Comparison of ENCODE assay signal across 11 mouse cellular contexts in the genomic region with DNA sequence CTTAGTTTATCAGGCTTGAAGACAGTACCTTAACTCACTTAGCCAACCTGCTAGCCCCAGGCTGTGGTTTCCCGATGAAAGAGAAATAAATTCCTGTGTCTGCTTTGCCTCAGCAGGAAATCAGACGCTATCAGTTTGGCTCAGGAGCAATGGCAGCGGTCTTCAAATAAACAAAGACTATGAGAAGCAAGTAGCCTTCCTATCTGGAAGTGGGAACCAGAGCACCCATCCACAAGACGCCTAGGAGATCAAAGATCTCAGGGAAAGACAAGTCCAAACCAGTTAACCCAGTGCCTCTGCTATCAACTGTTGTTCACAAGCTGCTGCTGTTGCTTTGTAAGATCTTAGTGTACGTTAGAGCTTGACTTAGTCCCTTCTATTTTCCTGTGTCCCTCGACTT. TPM values are rescaled to one million over a fixed set of nuclear protein-coding genes. Genes with fewer than 3 reads are reported as not detected.
DNase-seq lines count a peak whose midpoint lies in the region; ATAC-seq and TF ChIP-seq lines count a peak whose summit lies in the region.
"Had no signal": no experiment of that assay in that cellular context is flagged by ENCODE, and none has a peak within 500 bp of the region (broad histone marks: within the 10 kb centered on the region; RNA-seq: fewer than 3 reads in every experiment).

No protein-coding gene starts in this region.

- H3K27ac ChIP-seq in heart, embryonic 13.5 days (replicated peaks) = peak overlapping the region; percentile 51
- H3K27ac ChIP-seq in lung, embryonic 15.5 days = no peak overlapping the region
- peak overlapping the region; percentile 54 for H3K27ac ChIP-seq in embryonic facial prominence, embryonic 14.5 days (replicated peaks; ENCODE audit: low read depth, low read length)
- H3K27ac ChIP-seq in stomach, postnatal 0 days (replicated peaks) = no peak overlapping the region
- H3K27ac ChIP-seq in midbrain, embryonic 11.5 days (ENCODE audit: low read depth, low read length) = no peak overlapping the region

- 5% methylated on average over 6 of the region's 6 CpGs for WGBS in heart, embryonic 13.5 days
- WGBS in lung, embryonic 15.5 days = 7% methylated on average over 6 of the region's 6 CpGs
- WGBS in lung, adult 2 months = 18% methylated on average over 6 of the region's 6 CpGs
- 21% methylated on average over 6 of the region's 6 CpGs for WGBS in embryonic facial prominence, embryonic 14.5 days
- 12% methylated on average over 6 of the region's 6 CpGs for WGBS in stomach, postnatal 0 days
- 33% methylated on average over 6 of the region's 6 CpGs for WGBS in midbrain, embryonic 11.5 days

- H3K4me2 ChIP-seq in heart, embryonic 13.5 days = peak overlapping the region; percentile 44
- H3K4me2 ChIP-seq in lung, embryonic 15.5 days = 0 out of 2 replicates have a peak overlapping the region, but pooled peaks have one; percentile 9
- H3K4me2 ChIP-seq in embryonic facial prominence, embryonic 14.5 days (ENCODE audit: low read depth, low read length) = no peak overlapping the region
- no peak overlapping the region; the same call in 1 of the 2 replicates for H3K4me2 ChIP-seq in stomach, postnatal 0 days (replicated peaks; ENCODE audit: low read depth)
- no peak overlapping the region for H3K4me2 ChIP-seq in midbrain, embryonic 11.5 days

- no peak for TF ChIP-seq POLR2A in lung, adult 2 months (IDR thresholded peaks at IDR 0.05; ENCODE audit: borderline replicate concordance, extremely low read depth, low read depth, low read length)

- H3K9ac ChIP-seq in heart, embryonic 13.5 days = peak overlapping the region; percentile 17; the same call in 1 of the 2 replicates
- no peak overlapping the region for H3K9ac ChIP-seq in lung, embryonic 15.5 days
- H3K9ac ChIP-seq in embryonic facial prominence, embryonic 14.5 days (ENCODE audit: low read depth, low read length) = no peak overlapping the region
- H3K9ac ChIP-seq in stomach, postnatal 0 days (ENCODE audit: low read length) = peak overlapping the region; percentile 2
- no peak overlapping the region for H3K9ac ChIP-seq in midbrain, embryonic 11.5 days (ENCODE audit: low read length)

- peaks cover 16% of the 10 kb centered on the region for H3K4me1 ChIP-seq in heart, embryonic 13.5 days
- H3K4me1 ChIP-seq in lung, embryonic 15.5 days = peaks cover 11% of the 10 kb centered on the region; the same call in 1 of the 2 replicates
- peaks cover 7% of the 10 kb centered on the region; the same call in 1 of the 2 replicates for H3K4me1 ChIP-seq in lung, adult 2 months (ENCODE audit: control insufficient read depth, insufficient read depth, low read length)
- H3K4me1 ChIP-seq in embryonic facial prominence, embryonic 14.5 days (ENCODE audit: control insufficient read depth, insufficient read depth, low read length) = peaks cover 9% of the 10 kb centered on the region; the same call in 1 of the 2 replicates
- H3K4me1 ChIP-seq in stomach, postnatal 0 days (replicated peaks; ENCODE audit: control insufficient read depth, insufficient read depth) = no peaks in the 10 kb centered on the region
- peaks cover 5% of the 10 kb centered on the region; the same call in 1 of the 2 replicates for H3K4me1 ChIP-seq in midbrain, embryonic 11.5 days (ENCODE audit: control insufficient read depth, insufficient read depth, low read length)

- DNase-seq in heart, postnatal 4 days = no peak
- no peak for DNase-seq in lung, adult 2 months
- DNase-seq in embryonic facial prominence, embryonic 14.5 days (ENCODE audit: low spot score) = no peak
- no peak for DNase-seq in stomach, postnatal 0 days (ENCODE audit: low spot score)
- no peak for DNase-seq in midbrain, embryonic 11.5 days (ENCODE audit: low spot score, missing footprints)
- no peak for DNase-seq in cerebellum, postnatal 14 days
- DNase-seq: cerebellum, adult 2 months; kidney, adult 9 months; right cerebral cortex, postnatal 14 days had no signal

- no peak for TF ChIP-seq CTCF in lung, adult 2 months (IDR thresholded peaks at IDR 0.05; ENCODE audit: insufficient read depth, low read length)
- no peak for TF ChIP-seq CTCF in stomach, postnatal 0 days (IDR thresholded peaks at IDR 0.05; ENCODE audit: low read depth)

- no peak for TF ChIP-seq EP300 in stomach, postnatal 0 days (optimal IDR thresholded peaks at IDR 0.05)

- H3K9me3 ChIP-seq in heart, embryonic 13.5 days = no peaks in the 10 kb centered on the region
- no peaks in the 10 kb centered on the region for H3K9me3 ChIP-seq in lung, embryonic 15.5 days
- H3K9me3 ChIP-seq in embryonic facial prominence, embryonic 14.5 days (ENCODE audit: control insufficient read depth, low read length) = no peaks in the 10 kb centered on the region
- H3K9me3 ChIP-seq in stomach, postnatal 0 days (ENCODE audit: control insufficient read depth, low read length) = no peaks in the 10 kb centered on the region
- no peaks in the 10 kb centered on the region for H3K9me3 ChIP-seq in midbrain, embryonic 11.5 days (ENCODE audit: control insufficient read depth, low read length)

- H3K27me3 ChIP-seq in heart, embryonic 13.5 days (replicated peaks) = no peaks in the 10 kb centered on the region
- no peaks in the 10 kb centered on the region for H3K27me3 ChIP-seq in lung, embryonic 15.5 days
- H3K27me3 ChIP-seq in embryonic facial prominence, embryonic 14.5 days (replicated peaks; ENCODE audit: control insufficient read depth, insufficient read depth, low read length) = no peaks in the 10 kb centered on the region
- no peaks in the 10 kb centered on the region for H3K27me3 ChIP-seq in stomach, postnatal 0 days (ENCODE audit: control insufficient read depth, insufficient read depth, low read length)
- no peaks in the 10 kb centered on the region; the same call in 1 of the 2 replicates for H3K27me3 ChIP-seq in midbrain, embryonic 11.5 days (ENCODE audit: control insufficient read depth, insufficient read depth, low read length)

- ATAC-seq in heart, embryonic 13.5 days (ENCODE audit: extremely low read depth, insufficient number of reproducible peaks, low FRiP score, low TSS enrichment) = no peak
- ATAC-seq in lung, embryonic 15.5 days (ENCODE audit: borderline replicate concordance, extremely low read depth, low FRiP score, low TSS enrichment) = no peak
- ATAC-seq in embryonic facial prominence, embryonic 14.5 days (ENCODE audit: low read depth) = no peak
- ATAC-seq in stomach, postnatal 0 days (ENCODE audit: low FRiP score, low TSS enrichment) = no peak
- no peak for ATAC-seq in midbrain, embryonic 11.5 days (ENCODE audit: low FRiP score)

- H3K4me3 ChIP-seq in heart, embryonic 13.5 days = no peak overlapping the region
- H3K4me3 ChIP-seq in lung, embryonic 15.5 days = no peak overlapping the region
- no peak overlapping the region for H3K4me3 ChIP-seq in lung, adult 2 months (replicated peaks; ENCODE audit: extremely low read depth, low read depth, low read length)
- H3K4me3 ChIP-seq in embryonic facial prominence, embryonic 14.5 days (ENCODE audit: low read depth, low read length) = no peak overlapping the region
- H3K4me3 ChIP-seq in stomach, postnatal 0 days (ENCODE audit: low read depth, low read length) = no peak overlapping the region
- no peak overlapping the region for H3K4me3 ChIP-seq in midbrain, embryonic 11.5 days (ENCODE audit: low read depth, low read length)

- no peaks in the 10 kb centered on the region for H3K36me3 ChIP-seq in heart, embryonic 13.5 days
- no peaks in the 10 kb centered on the region for H3K36me3 ChIP-seq in lung, embryonic 15.5 days
- H3K36me3 ChIP-seq in embryonic facial prominence, embryonic 14.5 days (ENCODE audit: control insufficient read depth, insufficient read depth, low read length) = no peaks in the 10 kb centered on the region
- H3K36me3 ChIP-seq in stomach, postnatal 0 days (ENCODE audit: control insufficient read depth, insufficient read depth, low read length) = no peaks in the 10 kb centered on the region
- no peaks in the 10 kb centered on the region for H3K36me3 ChIP-seq in midbrain, embryonic 11.5 days (ENCODE audit: control insufficient read depth, insufficient read depth, low read length)

RNA-seq across cellular contexts. Expression of a gene that starts 6.9 kb away (rescaled TPM):
- polyA plus RNA-seq in heart, embryonic 13.5 days (2015; fragmentation: Nextera tagmentation; extraction: Ambion mirVana) = 64.8 and 69.1 TPM in 2 replicates
- 100 to 1,000 TPM; 175 to 186 TPM for total RNA-seq in heart, postnatal 4 days (2021)
- polyA plus RNA-seq in lung, embryonic 15.5 days (2015; fragmentation: Nextera tagmentation; extraction: Ambion mirVana) = 41.8 and 43.3 TPM in 2 replicates
- polyA plus RNA-seq in lung, adult 2 months (2012; rRNA removed) = 65.0 and 72.0 TPM in 2 replicates
- polyA plus RNA-seq in embryonic facial prominence, embryonic 14.5 days (2014; fragmentation: Nextera tagmentation; extraction: Ambion mirVana) = 97.4 and 107 TPM in 2 replicates
- polyA plus RNA-seq in stomach, postnatal 0 days (2015; fragmentation: Nextera tagmentation; extraction: Ambion mirVana) = 23.2 and 24.4 TPM in 2 replicates
- 73.2 and 79.9 TPM in 2 replicates for polyA plus RNA-seq in midbrain, embryonic 11.5 days (2014; fragmentation: Nextera tagmentation; extraction: Ambion mirVana)

Comparison
In these comparisons a context has a peak if more than half of its experiments do, and no peak if none do; other contexts are left out.
1. H3K27ac ChIP-seq: peak in heart, embryonic 13.5 days (single experiment) and embryonic facial prominence, embryonic 14.5 days (single experiment); none in lung, embryonic 15.5 days (single experiment), stomach, postnatal 0 days (single experiment) and midbrain, embryonic 11.5 days (single experiment).
2. H3K4me2 ChIP-seq: peak in heart, embryonic 13.5 days (single experiment) and lung, embryonic 15.5 days (single experiment); none in embryonic facial prominence, embryonic 14.5 days (single experiment), stomach, postnatal 0 days (single experiment) and midbrain, embryonic 11.5 days (single experiment).
3. H3K9ac ChIP-seq: peak in heart, embryonic 13.5 days (single experiment) and stomach, postnatal 0 days (single experiment); none in lung, embryonic 15.5 days (single experiment), embryonic facial prominence, embryonic 14.5 days (single experiment) and midbrain, embryonic 11.5 days (single experiment).